Mouse (Mus musculus) megakaryocyte, adult 5-6 weeks (primary cell): ENCODE measurements around the gene Lin7a. TPM values are rescaled to one million over a fixed set of nuclear protein-coding genes. Genes with fewer than 3 reads are reported as not detected.
A peak's percentile ranks its signal among the peaks of the same experiment; 100 is the strongest.

Experiments
- ATAC-seq: 2 replicates; pipeline ENCODE4 v1.8.0; 2016; ENCODE audit warnings: mild to moderate bottlenecking, inconsistent platforms; ENCODE audit not compliant: poor library complexity, severe bottlenecking
- total RNA-seq, 2 experiments: library from RNA; stranded (forward) in 1 of 2; stranded (reverse) in 1 of 2; fragments of 153-499, 151-499 nt in 1 of 2; fragments of 221-1000, 200-1000 nt in 1 of 2; gene quantifications; 2 replicates each; pipeline versions ENCODE4 v1.2.3 to v1.2.4; 2015 to 2017

Gene Lin7a
- total RNA-seq, 2 experiments from 2014 or later: not detected

GRCm38 (mm10) chr10:107250346-107251210 lies 20.9 kb upstream of the Lin7a start:
- ATAC-seq: no peak

GRCm38 (mm10) chr10:107251271-107251670 lies 20.2 kb upstream of the Lin7a start:
- no peak for ATAC-seq

DNA sequence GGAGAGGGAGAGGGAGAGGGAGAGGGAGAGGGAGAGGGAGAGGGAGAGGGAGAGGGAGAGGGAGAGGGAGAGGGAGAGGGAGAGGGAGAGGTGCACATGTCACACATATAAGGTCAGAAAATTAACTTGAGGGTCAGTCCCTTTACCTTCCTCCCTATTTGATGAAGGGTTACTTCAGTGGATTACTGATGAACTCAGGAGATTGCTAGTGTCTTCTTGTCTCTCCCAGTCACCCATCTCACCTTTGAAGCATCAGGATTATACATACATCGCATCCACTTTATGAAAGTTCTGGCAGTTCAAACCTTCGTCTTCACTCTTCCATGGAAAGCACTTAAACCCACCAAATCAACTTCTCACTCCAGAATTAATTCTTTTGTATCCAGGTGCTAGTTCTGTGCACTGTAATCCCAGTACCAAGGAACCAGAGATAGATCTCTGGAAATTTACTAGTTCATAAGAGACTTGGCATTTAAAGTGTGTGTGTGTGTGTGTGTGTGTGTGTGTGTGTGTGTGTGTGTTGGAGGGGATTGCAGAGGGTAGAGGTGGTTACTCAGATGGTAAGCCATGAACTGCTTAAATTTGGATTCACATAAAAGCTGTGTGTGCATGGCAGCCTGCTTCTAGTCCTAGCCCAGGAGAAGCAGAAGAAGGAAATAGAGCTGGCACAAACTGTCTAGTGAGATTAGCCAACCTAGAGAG lies 19.5 kb upstream of the Lin7a start:
- no peak for ATAC-seq

GRCm38 (mm10) chr10:107252503-107252815 lies 19.0 kb upstream of the Lin7a start:
- no peak for ATAC-seq

DNA sequence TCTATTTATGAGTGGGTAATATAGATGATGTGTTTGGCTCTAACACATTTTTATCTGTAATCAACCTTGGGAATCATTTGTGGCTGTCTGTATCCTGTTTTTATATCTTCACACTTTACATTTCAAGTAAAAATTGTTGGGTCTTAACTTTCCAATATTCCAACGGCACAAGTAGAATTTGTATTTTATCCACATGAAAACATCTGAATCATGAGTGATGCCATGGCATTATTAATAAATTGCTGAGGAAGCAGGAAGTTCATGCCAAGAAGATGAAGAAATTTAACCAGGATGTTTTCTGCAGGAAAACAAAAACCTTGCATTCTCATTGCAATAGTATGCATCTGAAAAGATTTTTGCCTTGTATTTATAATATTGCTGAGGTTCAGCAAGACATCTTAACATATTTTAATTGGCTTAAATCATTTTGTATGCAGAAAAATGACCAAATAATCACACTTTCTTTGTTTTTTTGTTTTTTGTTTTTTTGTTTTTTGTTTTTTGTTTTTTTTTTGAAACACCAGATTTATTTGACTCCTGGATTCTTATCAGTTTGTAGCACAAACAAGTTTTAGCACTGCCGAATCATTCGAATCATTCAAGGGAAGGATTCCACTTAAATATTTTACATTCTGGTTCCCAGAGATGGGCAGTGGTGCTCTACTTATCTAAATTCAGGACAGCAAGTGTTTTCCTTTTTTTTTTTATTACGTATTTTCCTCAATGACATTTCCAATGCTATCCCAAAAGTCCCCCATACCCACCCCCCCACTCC lies 18.1 kb upstream of the Lin7a start:
- ATAC-seq: no peak

DNA sequence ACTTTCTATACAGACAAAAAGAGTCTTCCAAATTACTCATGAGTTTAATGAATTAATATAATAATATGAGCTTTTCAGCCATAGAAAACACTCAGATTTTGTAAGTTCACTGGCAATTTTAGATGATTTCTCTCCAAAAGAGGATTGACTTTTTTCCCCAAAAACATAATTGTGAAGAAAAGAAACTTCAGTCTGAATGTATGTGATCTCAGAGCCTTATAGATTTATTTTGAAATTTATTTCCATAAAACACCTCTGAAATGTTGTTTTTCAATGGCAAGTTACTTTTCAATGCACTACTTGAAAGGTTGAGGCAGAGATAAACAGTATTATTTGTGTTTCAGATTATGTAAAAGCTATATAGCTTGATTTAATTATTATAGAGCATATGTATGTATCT lies 16.8 kb upstream of the Lin7a start:
- no peak for ATAC-seq

DNA sequence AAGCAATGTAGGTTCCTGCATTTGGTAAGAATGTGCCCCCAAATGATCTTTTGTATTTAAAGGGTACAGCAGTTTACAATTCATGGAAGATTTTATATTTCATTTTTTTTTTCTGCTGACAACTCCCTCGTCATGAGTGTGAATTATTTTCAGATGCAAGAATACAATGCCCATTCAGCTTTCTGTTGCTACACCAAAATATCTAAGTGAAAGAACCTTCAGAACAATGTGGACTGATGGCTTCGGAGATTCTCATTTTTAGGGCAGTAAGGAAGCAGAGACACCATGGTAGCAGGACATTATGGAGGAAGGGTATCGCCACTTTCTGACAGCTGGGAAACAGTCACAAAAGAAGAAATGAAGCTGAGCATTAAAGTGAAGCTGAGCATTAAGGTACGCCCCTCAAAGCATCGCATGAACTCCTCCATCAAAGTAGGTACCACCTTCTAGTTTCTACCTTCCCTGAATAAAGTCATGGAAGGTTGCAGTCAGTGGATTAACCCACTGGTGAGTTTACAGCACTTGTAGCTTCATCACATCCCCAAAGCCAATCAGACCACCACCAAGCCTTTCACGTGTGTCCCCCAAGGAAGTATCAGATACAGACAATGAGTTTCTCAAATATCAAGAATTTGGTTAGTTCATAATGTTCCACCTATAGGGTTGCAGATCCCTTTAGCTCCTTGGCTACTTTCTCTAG lies 16.0 kb upstream of the Lin7a start:
- ATAC-seq: no peak

- ATAC-seq: no peak
Observed at GRCm38 (mm10) chr10:107256451-107256960, 15.0 kb upstream of the Lin7a start.

DNA sequence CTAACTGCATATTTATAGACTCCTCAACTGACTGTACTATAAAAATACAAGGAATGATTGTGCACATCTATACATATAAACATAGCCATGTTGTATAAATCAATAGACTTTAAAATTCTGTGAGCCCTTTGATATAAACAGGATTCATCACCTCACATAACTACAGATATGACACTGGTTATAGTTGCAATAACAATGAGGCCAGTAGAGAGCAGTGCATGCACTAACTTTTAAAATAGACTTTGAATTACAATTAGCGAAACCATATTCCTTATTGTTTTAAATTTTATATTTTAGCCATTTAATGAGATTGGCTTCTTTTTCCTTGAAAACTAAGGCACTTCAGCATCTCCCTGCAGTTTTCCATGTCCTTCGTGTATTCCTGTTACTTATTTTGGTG lies 11.1 kb upstream of the Lin7a start:
- ATAC-seq: no peak

- no peak for ATAC-seq
Observed at GRCm38 (mm10) chr10:107272131-107272803, 781 bp downstream of the Lin7a start.

- no peak for ATAC-seq
Observed at GRCm38 (mm10) chr10:107272804-107273145, 1.3 kb downstream of the Lin7a start.

DNA sequence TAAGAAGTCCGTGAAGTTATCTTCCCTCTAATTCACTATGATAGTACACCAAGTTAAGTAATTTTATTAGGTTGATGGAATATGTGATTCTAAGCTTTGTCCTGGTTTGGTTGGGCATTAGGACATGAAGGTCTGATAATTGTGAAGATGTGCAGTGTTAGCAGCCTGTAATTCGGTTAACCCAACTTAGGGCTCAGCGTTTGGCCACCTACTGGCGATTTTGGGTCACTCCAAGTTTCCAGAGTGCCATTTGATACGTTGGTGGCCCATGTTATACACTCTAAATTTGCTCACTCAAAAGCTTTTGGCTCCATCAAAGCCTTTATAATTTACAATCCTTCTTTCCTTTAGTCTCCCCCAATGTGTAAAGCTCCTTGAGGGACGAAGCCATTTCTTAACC lies 2.4 kb downstream of the Lin7a start:
- ATAC-seq: no peak

GRCm38 (mm10) chr10:107274785-107275184 lies 3.3 kb downstream of the Lin7a start:
- 0 out of 2 replicates have a peak, but pooled peaks have one; percentile 43 for ATAC-seq

GRCm38 (mm10) chr10:107276647-107277046 lies 5.2 kb downstream of the Lin7a start:
- ATAC-seq: no peak

- ATAC-seq: no peak
Observed at GRCm38 (mm10) chr10:107293934-107294664, 22.6 kb downstream of the Lin7a start.

DNA sequence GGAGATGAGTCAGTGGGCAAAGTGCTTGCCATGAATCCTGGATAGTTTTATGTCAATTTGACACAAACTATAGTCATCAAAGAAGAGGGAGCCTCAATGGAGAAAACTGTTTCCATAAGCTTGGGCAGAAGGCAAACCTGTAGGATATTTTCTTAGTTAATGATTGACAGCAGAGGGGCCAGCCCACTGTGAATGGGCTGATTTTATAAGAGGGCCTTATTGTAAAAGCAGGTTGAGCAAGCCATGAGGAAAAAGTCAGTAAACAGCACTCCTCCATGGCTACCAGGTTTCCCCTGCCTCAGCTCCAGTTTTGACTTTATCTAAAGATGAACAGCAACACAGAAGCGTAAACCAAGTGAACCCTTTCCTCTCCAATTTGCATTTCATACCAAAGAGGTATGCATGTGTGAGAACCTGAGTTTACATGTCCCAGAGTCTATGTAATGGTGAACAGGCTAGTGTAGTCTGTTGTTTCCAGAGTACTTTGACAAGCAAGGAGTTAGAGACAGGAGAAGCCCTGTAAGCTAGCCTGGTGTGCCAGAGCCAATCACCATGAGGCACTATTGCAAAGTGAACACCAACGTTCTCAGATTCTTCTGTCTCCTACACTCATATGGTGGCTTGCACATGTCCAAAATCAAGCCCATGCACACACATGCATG lies 29.2 kb downstream of the Lin7a start:
- no peak for ATAC-seq

- no peak for ATAC-seq
Observed at GRCm38 (mm10) chr10:107310964-107311490, 39.5 kb downstream of the Lin7a start.

- ATAC-seq: no peak
Observed at GRCm38 (mm10) chr10:107312609-107313008, 41.1 kb downstream of the Lin7a start.

GRCm38 (mm10) chr10:107313395-107313794 lies 41.9 kb downstream of the Lin7a start:
- no peak for ATAC-seq
